Comparison of ENCODE assay signal across 20 mouse cellular contexts in genomic region chr6:90751624-90752023, GRCm38 (mm10).
DNase-seq lines count a peak whose midpoint lies in the region; ATAC-seq lines count a peak whose summit lies in the region.
"Had no signal": no experiment of that assay in that cellular context is flagged by ENCODE, and none has a peak within 500 bp of the region (broad histone marks: within the 10 kb centered on the region; RNA-seq: fewer than 3 reads in every experiment).

No protein-coding gene starts in this region.

- no peaks in the 10 kb centered on the region for H3K36me3 ChIP-seq in liver, embryonic 11.5 days (ENCODE audit: control insufficient read depth, insufficient read depth, low read length)
- H3K36me3 ChIP-seq in megakaryocyte, embryonic 14.5 days (replicated peaks; ENCODE audit: low read length), result peaks cover 81% of the 10 kb centered on the region
- no peaks in the 10 kb centered on the region for H3K36me3 ChIP-seq in hindbrain, embryonic 16.5 days (ENCODE audit: control insufficient read depth, insufficient read depth, low read length)
- H3K36me3 ChIP-seq: embryonic facial prominence, embryonic 10.5 days; hindbrain, embryonic 15.5 days had no signal

- DNase-seq in liver, result peak; percentile 67
- no peak for DNase-seq in liver, embryonic 11.5 days (ENCODE audit: low spot score)
- DNase-seq in B cell, adult 2 months, result peak; percentile 80 to 84
- no peak for DNase-seq in layer of hippocampus, postnatal 14 days (ENCODE audit: low spot score in 2 of 2)
- no peak for DNase-seq in adrenal gland, postnatal 4 days (ENCODE audit: low spot score in 2 of 2)
- DNase-seq: adrenal gland, postnatal 10 days; cerebellum, postnatal 10 days; forebrain, postnatal 0 days; gastrocnemius, postnatal 14 days; kidney, adult 11 months; kidney, postnatal 10 days; lung, embryonic 14.5 days; retina, postnatal 1 day had no signal

- H3K27me3 ChIP-seq in liver, embryonic 11.5 days (replicated peaks; ENCODE audit: control insufficient read depth, insufficient read depth, low read length), result no peaks in the 10 kb centered on the region
- no peaks in the 10 kb centered on the region for H3K27me3 ChIP-seq in megakaryocyte, embryonic 14.5 days (replicated peaks)
- no peaks in the 10 kb centered on the region for H3K27me3 ChIP-seq in hindbrain, embryonic 16.5 days (replicated peaks; ENCODE audit: control insufficient read depth, insufficient read depth, low read length)
- H3K27me3 ChIP-seq: hindbrain, embryonic 15.5 days had no signal

- ATAC-seq in liver, embryonic 11.5 days (replicated peaks; ENCODE audit: low FRiP score), result no peak; the same call in 1 of the 2 replicates
- ATAC-seq in hematopoietic stem cell, adult 5-6 weeks (replicated peaks in 1 of 2; ENCODE audit: insufficient read depth in 1 of 2, low FRiP score in 2 of 2, low TSS enrichment in 1 of 2, low read depth in 1 of 2, poor library complexity in 2 of 2, severe bottlenecking in 2 of 2), result peak; percentile 62 to 75; a peak in 3 of 4 replicates
- ATAC-seq in hindbrain, embryonic 16.5 days, result no peak
- ATAC-seq: forebrain, postnatal 0 days had no signal

- no peak overlapping the region for H3K4me2 ChIP-seq in liver, embryonic 11.5 days
- no peak overlapping the region for H3K4me2 ChIP-seq in hindbrain, embryonic 16.5 days (ENCODE audit: low read length)
- H3K4me2 ChIP-seq: hindbrain, embryonic 15.5 days; lung, embryonic 14.5 days had no signal

- peaks cover 38% of the 10 kb centered on the region for H3K4me1 ChIP-seq in liver, embryonic 11.5 days (replicated peaks; ENCODE audit: control insufficient read depth, insufficient read depth, low read length)
- H3K4me1 ChIP-seq in megakaryocyte, embryonic 14.5 days, result peaks cover 99% of the 10 kb centered on the region
- peaks cover 5% of the 10 kb centered on the region for H3K4me1 ChIP-seq in hindbrain, embryonic 16.5 days (ENCODE audit: control insufficient read depth, insufficient read depth, low read depth, low read length)

- H3K9me3 ChIP-seq in liver, embryonic 11.5 days (ENCODE audit: control insufficient read depth, low read length), result no peaks in the 10 kb centered on the region
- no peaks in the 10 kb centered on the region for H3K9me3 ChIP-seq in megakaryocyte, embryonic 14.5 days
- H3K9me3 ChIP-seq in hindbrain, embryonic 16.5 days (ENCODE audit: control insufficient read depth, low read length), result no peaks in the 10 kb centered on the region
- H3K9me3 ChIP-seq: embryonic facial prominence, embryonic 10.5 days; hindbrain, embryonic 15.5 days; midbrain, embryonic 10.5 days had no signal

- no peak overlapping the region for H3K9ac ChIP-seq in liver, embryonic 11.5 days (ENCODE audit: low read depth, low read length)
- no peak overlapping the region for H3K9ac ChIP-seq in hindbrain, embryonic 16.5 days (ENCODE audit: low read depth, low read length)
- H3K9ac ChIP-seq: forebrain, postnatal 0 days; hindbrain, embryonic 15.5 days; lung, embryonic 14.5 days had no signal

- no peak overlapping the region for H3K27ac ChIP-seq in liver, embryonic 11.5 days (ENCODE audit: low read depth, low read length)
- H3K27ac ChIP-seq in hindbrain, embryonic 16.5 days (ENCODE audit: low read depth, low read length), result no peak overlapping the region
- H3K27ac ChIP-seq: embryonic facial prominence, embryonic 10.5 days; hindbrain, embryonic 15.5 days; midbrain, embryonic 10.5 days had no signal

- WGBS in liver, embryonic 11.5 days, result 51% methylated on average over 3 of the region's 3 CpGs
- WGBS in hindbrain, embryonic 16.5 days, result 94% methylated on average over 3 of the region's 3 CpGs

- H3K4me3 ChIP-seq in liver, embryonic 11.5 days (ENCODE audit: low read depth, low read length), result no peak overlapping the region
- peak overlapping the region; percentile 81 for H3K4me3 ChIP-seq in megakaryocyte, embryonic 14.5 days (replicated peaks)
- H3K4me3 ChIP-seq in hindbrain, embryonic 16.5 days (ENCODE audit: low read length), result no peak overlapping the region
- H3K4me3 ChIP-seq: embryonic facial prominence, embryonic 10.5 days; erythroblast, embryonic 14.5 days; hindbrain, embryonic 15.5 days; midbrain, embryonic 10.5 days had no signal

Comparison
In these comparisons a context has a peak if more than half of its experiments do, and no peak if none do; other contexts are left out.
1. DNase-seq: peak in liver (single experiment) and B cell, adult 2 months (2 of 2); none in liver, embryonic 11.5 days (single experiment), layer of hippocampus, postnatal 14 days (0 of 2) and adrenal gland, postnatal 4 days (0 of 2).
2. ATAC-seq: peak in hematopoietic stem cell, adult 5-6 weeks (2 of 2); none in liver, embryonic 11.5 days (single experiment) and hindbrain, embryonic 16.5 days (single experiment).